Mouse (Mus musculus) hindlimb bud, embryonic 11.5 days (tissue): ENCODE measurements around the gene Slc4a2.

ENCODE experiments used
- DNase-seq: peaks from one replicate; pipeline ENCODE4 v3.0.0-alpha.2; 2012; ENCODE audit warnings: low read depth, low spot score; ENCODE audit errors: extremely low spot score

The Slc4a2 gene

GRCm38 (mm10) chr5:24423129-24424003, at the start of gene Slc4a2, which contains the start of gene Cdk5:
TSS of gene Slc4a2 (plus strand) at chr5:24423837.
TSS of gene Cdk5 (minus strand) at chr5:24423530.
- DNase-seq = peak; percentile 97

DNA sequence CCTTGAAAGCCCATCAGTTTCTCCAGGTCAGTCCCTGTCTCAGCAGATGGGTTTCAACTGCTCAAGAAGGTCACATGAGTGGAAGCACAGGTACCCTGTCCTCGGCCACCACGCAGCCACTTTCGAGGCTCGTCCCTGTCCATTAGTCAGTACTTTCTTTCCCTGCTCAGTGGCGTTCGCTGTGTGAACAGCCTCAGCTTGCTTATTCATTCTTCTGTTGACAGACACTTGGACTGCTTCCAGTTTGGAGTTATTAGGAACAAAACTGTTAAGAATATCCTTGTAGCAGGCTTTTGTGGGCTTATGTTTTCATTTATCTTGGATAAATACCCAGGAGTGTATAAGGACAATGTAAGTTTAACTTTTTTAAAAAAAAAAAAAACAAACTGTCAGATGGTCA, 49.4 kb upstream of the Slc4a2 start:
- DNase-seq = no peak

DNA sequence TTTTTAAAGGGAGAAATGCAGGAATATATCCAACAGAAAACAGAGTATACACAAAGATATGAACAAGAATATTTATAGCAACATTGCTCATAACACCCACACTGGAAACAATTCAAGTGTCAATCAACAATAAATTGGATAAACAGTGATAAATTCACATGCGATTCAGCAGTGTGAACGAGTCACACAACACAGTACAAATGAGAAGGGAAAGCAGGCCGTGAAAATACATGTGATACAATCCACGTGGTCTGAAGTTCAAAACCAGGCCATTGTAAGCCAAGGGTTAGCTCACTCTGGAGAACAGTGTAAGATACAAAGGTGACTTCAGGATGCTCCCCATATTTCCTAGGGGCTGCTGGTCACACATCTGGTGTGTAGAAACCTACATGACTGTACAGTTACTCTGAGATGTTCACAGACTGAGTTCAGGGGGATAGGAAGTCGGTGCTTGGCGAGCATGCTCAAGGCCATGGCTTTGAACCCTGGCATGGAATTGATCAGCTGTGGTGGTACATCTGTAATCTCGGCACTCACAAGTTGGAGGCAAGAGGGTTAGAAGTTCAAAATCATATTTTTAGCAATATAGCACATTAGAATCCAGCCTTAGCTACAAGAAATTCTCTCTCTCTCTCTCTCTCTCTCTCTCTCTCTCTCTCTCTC, 48.8 kb upstream of the Slc4a2 start:
- no peak for DNase-seq

DNA sequence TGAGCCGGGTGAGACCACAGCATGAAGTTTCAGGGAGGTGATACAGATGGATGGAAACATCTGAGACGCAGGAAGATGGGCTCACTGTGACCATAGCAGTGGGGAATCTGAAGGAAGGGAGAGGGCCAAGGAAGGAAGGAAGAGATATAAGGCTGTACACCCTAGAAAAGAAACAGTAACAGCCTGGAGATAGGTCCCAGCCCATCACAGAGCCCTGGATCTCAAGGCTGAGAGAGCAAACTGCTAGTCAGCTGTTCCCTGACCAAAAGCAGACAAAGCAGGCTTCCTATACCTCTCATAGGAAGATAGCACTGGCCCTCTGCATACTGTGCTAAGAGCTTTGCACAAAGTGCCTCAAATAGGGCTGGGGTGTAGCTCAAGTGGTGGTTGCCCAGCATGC, 44.9 kb upstream of the Slc4a2 start:
- no peak for DNase-seq

- DNase-seq = no peak
Measured at GRCm38 (mm10) chr5:24379501-24379900, 44.1 kb upstream of the Slc4a2 start.

- DNase-seq = no peak
Measured at GRCm38 (mm10) chr5:24380499-24380898, 43.1 kb upstream of the Slc4a2 start.

GRCm38 (mm10) chr5:24381486-24381885, 42.2 kb upstream of the Slc4a2 start:
- no peak for DNase-seq

- DNase-seq = no peak
Measured at GRCm38 (mm10) chr5:24381988-24382387, 41.6 kb upstream of the Slc4a2 start.

DNA sequence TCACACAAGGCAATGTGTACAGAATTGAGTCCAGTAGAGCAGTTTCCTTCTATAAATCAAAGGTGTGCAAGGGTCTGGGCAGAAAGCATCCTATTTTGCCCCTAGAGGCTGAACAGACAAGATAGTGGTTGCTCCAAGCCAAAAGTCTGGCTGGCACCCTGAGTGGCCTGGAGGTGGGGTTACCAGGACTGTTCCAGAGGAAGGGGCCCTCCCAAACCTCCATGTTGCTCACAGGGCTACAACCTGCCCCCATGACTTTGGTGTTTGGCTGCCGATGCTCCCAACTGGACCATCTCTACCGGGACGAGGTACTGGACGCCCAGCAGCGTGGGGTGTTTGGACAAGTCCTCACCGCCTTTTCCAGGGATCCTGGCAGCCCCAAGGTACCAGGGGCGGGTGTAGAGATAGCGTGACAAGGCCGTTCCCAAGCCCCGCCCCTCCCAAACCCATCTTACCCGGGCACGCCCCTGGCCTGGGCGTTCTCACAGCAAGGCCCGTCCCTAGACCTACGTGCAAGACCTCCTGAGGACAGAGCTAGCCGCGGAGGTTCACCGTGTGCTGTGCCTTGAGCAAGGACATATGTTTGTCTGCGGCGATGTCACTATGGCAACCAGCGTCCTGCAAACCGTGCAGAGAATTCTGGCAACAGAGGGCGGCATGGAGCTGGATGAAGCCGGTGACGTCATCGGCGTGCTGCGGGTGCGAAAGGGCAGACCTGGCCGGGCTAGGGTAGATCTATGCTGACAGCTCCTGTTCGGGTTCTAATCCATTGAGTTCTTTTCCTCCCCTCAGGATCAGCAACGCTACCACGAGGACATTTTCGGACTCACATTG, 40.4 kb upstream of the Slc4a2 start:
- peak; percentile 90 for DNase-seq

DNA sequence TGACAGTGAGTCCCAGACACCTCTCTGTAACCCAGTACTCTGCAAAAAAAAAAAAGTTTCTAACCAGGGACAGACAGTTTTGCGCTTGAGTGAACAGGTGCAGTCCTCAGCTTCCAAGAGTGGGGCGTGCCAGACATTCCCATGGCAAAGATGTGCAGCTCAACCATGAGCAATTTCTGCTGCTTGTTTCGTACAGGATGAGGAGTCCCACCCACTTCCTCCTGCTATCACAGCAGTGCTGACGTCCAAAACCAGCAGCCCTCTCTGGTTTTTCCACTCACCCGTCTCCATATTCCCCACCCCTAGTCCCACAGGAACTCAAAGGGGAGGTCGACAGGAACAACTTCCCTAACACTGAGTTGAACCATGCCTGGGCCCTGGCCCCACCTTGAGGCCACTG, 39.2 kb upstream of the Slc4a2 start:
- no peak for DNase-seq

- no peak for DNase-seq
Measured at GRCm38 (mm10) chr5:24385374-24385773, 38.3 kb upstream of the Slc4a2 start.

- DNase-seq = no peak
Measured at GRCm38 (mm10) chr5:24385887-24386550, 37.6 kb upstream of the Slc4a2 start.

- DNase-seq = no peak
Measured at GRCm38 (mm10) chr5:24387264-24388241, 36.1 kb upstream of the Slc4a2 start.

- DNase-seq = no peak
Measured at GRCm38 (mm10) chr5:24388246-24388915, 35.3 kb upstream of the Slc4a2 start.

DNA sequence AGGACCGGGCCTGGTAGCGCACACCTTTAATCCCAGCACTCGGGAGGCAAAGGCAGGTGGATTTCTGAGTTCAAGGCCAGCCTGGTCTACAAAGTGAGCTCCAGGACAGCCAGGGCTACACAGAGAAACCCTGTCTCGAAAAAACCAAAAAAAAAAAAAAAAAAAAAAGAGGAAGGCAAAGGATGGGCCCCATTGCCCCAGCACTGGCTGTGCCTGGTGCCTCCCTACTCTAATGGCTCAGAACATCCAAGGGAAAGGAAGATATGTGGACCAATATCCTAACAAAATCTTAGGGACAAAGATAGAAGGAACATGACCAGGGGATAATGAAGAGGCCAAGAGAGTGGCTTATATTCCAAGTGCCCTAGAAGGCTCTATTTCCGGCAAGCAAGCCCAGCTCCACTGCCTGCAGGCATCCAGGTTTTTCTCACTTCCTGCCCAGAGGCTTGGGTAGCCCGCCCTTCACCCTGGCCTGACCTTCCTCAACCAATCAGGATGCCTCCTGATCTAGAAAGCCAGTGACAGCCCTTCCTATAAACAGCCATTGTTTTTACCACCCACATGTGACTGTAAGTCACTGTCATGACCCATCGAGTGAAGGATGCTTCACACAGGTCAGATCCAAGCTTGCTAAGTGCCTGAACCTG, 34.5 kb upstream of the Slc4a2 start:
- no peak for DNase-seq

- no peak for DNase-seq
Measured at GRCm38 (mm10) chr5:24389658-24390020, 34.0 kb upstream of the Slc4a2 start.

DNA sequence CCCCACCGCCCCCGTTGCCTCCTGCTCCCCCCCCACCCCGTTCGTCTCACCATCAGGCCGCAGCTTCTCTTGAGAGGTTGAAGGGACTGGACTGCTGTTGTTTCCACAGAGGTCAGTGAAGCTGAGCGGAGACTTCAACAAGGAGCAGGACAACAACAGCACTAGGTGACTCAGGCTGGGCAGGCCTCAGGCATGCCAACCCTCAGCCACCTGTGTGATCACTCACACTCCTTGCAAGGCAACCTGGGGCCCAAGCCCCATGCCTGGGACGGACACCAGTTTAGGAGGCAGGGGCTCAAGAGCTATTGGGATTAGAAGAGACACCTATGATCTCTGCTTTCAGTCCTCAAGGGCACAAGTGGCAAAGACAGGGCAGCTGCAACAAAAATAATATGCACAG, 31.8 kb upstream of the Slc4a2 start, which contains the start of gene Atg9b:
Gene Atg9b (minus strand): TSS at position 280 of the 400 bp plus-strand sequence.
- no peak for DNase-seq

DNA sequence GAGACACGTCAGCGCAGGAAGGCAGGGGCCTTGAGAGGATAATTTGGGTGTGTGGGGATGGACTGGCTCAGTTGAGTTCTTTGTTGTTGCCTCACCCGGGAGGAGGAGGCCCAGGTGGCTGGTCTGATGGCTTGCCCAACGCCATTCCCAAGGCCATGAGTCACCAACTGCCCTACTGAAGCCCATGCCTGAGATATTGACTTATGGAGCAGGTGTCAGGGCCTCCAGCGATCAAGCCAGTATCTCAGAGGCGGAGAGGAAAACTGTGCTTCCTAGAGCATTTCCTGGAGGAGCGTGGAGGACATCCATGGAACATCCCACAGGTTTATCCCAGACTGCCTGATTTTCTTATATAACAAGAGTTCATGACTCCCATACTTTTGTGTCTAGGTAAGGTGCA, 30.9 kb upstream of the Slc4a2 start:
- no peak for DNase-seq
